Mouse (Mus musculus) midbrain, embryonic 12.5 days (tissue): ENCODE data around the gene Fxyd1. TPM values are rescaled to one million over a fixed set of nuclear protein-coding genes. Genes with fewer than 3 reads are reported as not detected.

Source experiments
- ATAC-seq: fragments of 200-750 bp; cut with Nextera tagmentation; 2 replicates; pipeline ENCODE4 v1.8.0; 2017; ENCODE audit warnings: low read depth, moderate TSS enrichment, moderate library complexity; ENCODE audit not compliant: low FRiP score
- H3K27ac ChIP-seq: fragments of 300-500 bp; sonication (generic); replicated peaks from 2 replicates; pipeline ENCODE4 v1.5.1; 2016; ENCODE audit warnings: mild to moderate bottlenecking
- H3K27me3 ChIP-seq: fragments of 300-500 bp; sonication (generic); 2 replicates; pipeline ENCODE4 v1.6.1; 2016; ENCODE audit warnings: mild to moderate bottlenecking
- H3K36me3 ChIP-seq: fragments of 300-500 bp; sonication (generic); 2 replicates; pipeline ENCODE4 v1.6.1; 2016
- H3K4me1 ChIP-seq: fragments of 300-500 bp; sonication (generic); 2 replicates; pipeline ENCODE4 v1.6.1; 2016
- H3K4me2 ChIP-seq: fragments of 300-500 bp; sonication (generic); replicated peaks from 2 replicates; pipeline ENCODE4 v1.6.1; 2016; ENCODE audit warnings: mild to moderate bottlenecking, moderate library complexity
- H3K4me3 ChIP-seq: fragments of 300-500 bp; sonication (generic); 2 replicates; pipeline ENCODE4 v1.5.1; 2016; ENCODE audit warnings: mild to moderate bottlenecking
- H3K9ac ChIP-seq: fragments of 300-500 bp; sonication (generic); replicated peaks from 2 replicates; pipeline ENCODE4 v1.6.1; 2016; ENCODE audit warnings: mild to moderate bottlenecking, moderate library complexity
- H3K9me3 ChIP-seq: fragments of 300-500 bp; sonication (generic); 2 replicates; pipeline ENCODE4 v1.6.1; 2016; ENCODE audit warnings: mild to moderate bottlenecking
- WGBS: fragments of 180-500 bp; shearing (Covaris S2); methylation state at CpG from one replicate; pipeline ENCODE4 v1.1.7; 2016; 5-methylcytosine and 5-hydroxymethylcytosine counted together
- polyA plus RNA-seq: library from polyadenylated mRNA; unstranded; fragments of >200 nt; fragmentation: Nextera tagmentation; extraction: Ambion mirVana; gene quantifications from 2 replicates; pipeline ENCODE4 v1.2.1, GENCODE M21; 2016

The Fxyd1 gene
- polyA plus RNA-seq, 1 experiment from 2014 or later: 8.9 TPM

GRCm38 (mm10) chr7:31088206-31088605 is 31.2 kb upstream of the Fxyd1 start:
- Histone ChIP-seq H3K4me3 (no peak overlapping the region), H3K27me3 (no peaks in the 10 kb centered on the region), H3K9ac (no peak overlapping the region), H3K4me1 (peaks cover 9% of the 10 kb centered on the region), H3K27ac (no peak overlapping the region), H3K4me2 (no peak overlapping the region), H3K9me3 (0 out of 2 replicates have a peak, but pooled peaks cover 2% of the 10 kb centered on the region), H3K36me3 (no peaks in the 10 kb centered on the region)
- WGBS: 75% methylated on average over 3 of the region's 3 CpGs
- no peak for ATAC-seq

GRCm38 (mm10) chr7:31087262-31087661 is 30.3 kb upstream of the Fxyd1 start:
- no peak for ATAC-seq
- Histone ChIP-seq H3K4me3 (no peak overlapping the region), H3K27me3 (no peaks in the 10 kb centered on the region), H3K4me1 (peaks cover 9% of the 10 kb centered on the region), H3K9me3 (0 out of 2 replicates have a peak, but pooled peaks cover 2% of the 10 kb centered on the region), H3K36me3 (no peaks in the 10 kb centered on the region), H3K27ac (no peak overlapping the region), H3K4me2 (no peak overlapping the region), H3K9ac (no peak overlapping the region)
- WGBS: 89% methylated on average over 2 of the region's 2 CpGs

- H3K27ac ChIP-seq: no peak overlapping the region
- no peaks in the 10 kb centered on the region for H3K27me3 ChIP-seq
- 91% methylated on average over 9 of the region's 9 CpGs for WGBS
- 0 out of 2 replicates have a peak, but pooled peaks cover 2% of the 10 kb centered on the region for H3K9me3 ChIP-seq
- no peak overlapping the region for H3K9ac ChIP-seq
- H3K4me2 ChIP-seq: no peak overlapping the region
- ATAC-seq: no peak
- H3K4me3 ChIP-seq: no peak overlapping the region
- H3K4me1 ChIP-seq: peaks cover 9% of the 10 kb centered on the region
- H3K36me3 ChIP-seq: no peaks in the 10 kb centered on the region
These were observed 29.3 kb upstream of the Fxyd1 start for GRCm38 (mm10) chr7:31086175-31086755.

GRCm38 (mm10) chr7:31085171-31085570 is 28.2 kb upstream of the Fxyd1 start:
- peaks cover 9% of the 10 kb centered on the region for H3K4me1 ChIP-seq
- no peaks in the 10 kb centered on the region for H3K36me3 ChIP-seq
- no peak overlapping the region for H3K27ac ChIP-seq
- peak; percentile 21; the same call in 1 of the 2 replicates for ATAC-seq
- no peak overlapping the region for H3K4me2 ChIP-seq
- no peaks in the 10 kb centered on the region for H3K27me3 ChIP-seq
- no peak overlapping the region for H3K9ac ChIP-seq
- 25% methylated on average over 3 of the region's 3 CpGs for WGBS
- H3K4me3 ChIP-seq: no peak overlapping the region
- 0 out of 2 replicates have a peak, but pooled peaks cover 2% of the 10 kb centered on the region for H3K9me3 ChIP-seq

- no peak for ATAC-seq
- WGBS: 61% methylated on average over 9 of the region's 9 CpGs
- Histone ChIP-seq H3K27me3 (no peaks in the 10 kb centered on the region), H3K36me3 (no peaks in the 10 kb centered on the region), H3K27ac (no peak overlapping the region), H3K9me3 (no peaks in the 10 kb centered on the region), H3K4me2 (no peak overlapping the region), H3K9ac (no peak overlapping the region), H3K4me1 (peaks cover 9% of the 10 kb centered on the region), H3K4me3 (no peak overlapping the region)
These were observed 27.1 kb upstream of the Fxyd1 start for GRCm38 (mm10) chr7:31084140-31084539.

GRCm38 (mm10) chr7:31082831-31083588 is 26.0 kb upstream of the Fxyd1 start:
- 59% methylated on average over 14 of the region's 14 CpGs for WGBS
- peaks cover 9% of the 10 kb centered on the region for H3K4me1 ChIP-seq
- no peaks in the 10 kb centered on the region for H3K36me3 ChIP-seq
- no peak overlapping the region for H3K4me2 ChIP-seq
- H3K9ac ChIP-seq: no peak overlapping the region
- H3K9me3 ChIP-seq: no peaks in the 10 kb centered on the region
- 0 out of 2 replicates have a peak, but pooled peaks have one; percentile 36 for ATAC-seq
- no peak overlapping the region for H3K4me3 ChIP-seq
- H3K27ac ChIP-seq: no peak overlapping the region
- no peaks in the 10 kb centered on the region for H3K27me3 ChIP-seq

- H3K4me3 ChIP-seq: no peak overlapping the region
- no peaks in the 10 kb centered on the region for H3K9me3 ChIP-seq
- H3K4me1 ChIP-seq: peaks cover 9% of the 10 kb centered on the region
- no peak overlapping the region for H3K4me2 ChIP-seq
- H3K27me3 ChIP-seq: no peaks in the 10 kb centered on the region
- no peak for ATAC-seq
- no peak overlapping the region for H3K27ac ChIP-seq
- H3K36me3 ChIP-seq: no peaks in the 10 kb centered on the region
- no peak overlapping the region for H3K9ac ChIP-seq
These were observed 25.1 kb upstream of the Fxyd1 start for GRCm38 (mm10) chr7:31082106-31082505.

- Histone ChIP-seq H3K9me3 (no peaks in the 10 kb centered on the region), H3K36me3 (no peaks in the 10 kb centered on the region), H3K27ac (no peak overlapping the region), H3K4me3 (no peak overlapping the region), H3K4me2 (no peak overlapping the region), H3K27me3 (no peaks in the 10 kb centered on the region), H3K4me1 (peaks cover 9% of the 10 kb centered on the region), H3K9ac (no peak overlapping the region)
- ATAC-seq: no peak
- WGBS: 64% methylated on average over 1 of the region's 1 CpGs
These were observed 24.1 kb upstream of the Fxyd1 start for GRCm38 (mm10) chr7:31081106-31081505.

GRCm38 (mm10) chr7:31080611-31081010 is 23.6 kb upstream of the Fxyd1 start:
- H3K9ac ChIP-seq: no peak overlapping the region
- no peaks in the 10 kb centered on the region for H3K9me3 ChIP-seq
- H3K4me1 ChIP-seq: peaks cover 9% of the 10 kb centered on the region
- no peak overlapping the region for H3K27ac ChIP-seq
- no peak overlapping the region for H3K4me2 ChIP-seq
- no peaks in the 10 kb centered on the region for H3K36me3 ChIP-seq
- WGBS: 42% methylated on average over 3 of the region's 3 CpGs
- no peaks in the 10 kb centered on the region for H3K27me3 ChIP-seq
- no peak overlapping the region for H3K4me3 ChIP-seq
- ATAC-seq: no peak

- Histone ChIP-seq H3K9me3 (no peaks in the 10 kb centered on the region), H3K4me3 (no peak overlapping the region), H3K4me1 (peaks cover 3% of the 10 kb centered on the region; the same call in 1 of the 2 replicates), H3K27me3 (no peaks in the 10 kb centered on the region), H3K36me3 (no peaks in the 10 kb centered on the region), H3K4me2 (no peak overlapping the region), H3K9ac (no peak overlapping the region), H3K27ac (no peak overlapping the region)
- no peak for ATAC-seq
- 85% methylated on average over 8 of the region's 8 CpGs for WGBS
These were observed 22.7 kb upstream of the Fxyd1 start for GRCm38 (mm10) chr7:31079670-31080069.

GRCm38 (mm10) chr7:31077885-31078445 is 21.0 kb upstream of the Fxyd1 start:
- no peaks in the 10 kb centered on the region for H3K27me3 ChIP-seq
- no peak overlapping the region for H3K9ac ChIP-seq
- no peak for ATAC-seq
- no peaks in the 10 kb centered on the region for H3K9me3 ChIP-seq
- WGBS: 51% methylated on average over 5 of the region's 5 CpGs
- H3K36me3 ChIP-seq: no peaks in the 10 kb centered on the region
- H3K4me1 ChIP-seq: no peaks in the 10 kb centered on the region
- no peak overlapping the region for H3K27ac ChIP-seq
- H3K4me3 ChIP-seq: no peak overlapping the region
- no peak overlapping the region for H3K4me2 ChIP-seq

GRCm38 (mm10) chr7:31077470-31077869 is 20.5 kb upstream of the Fxyd1 start:
- ATAC-seq: no peak
- Histone ChIP-seq H3K36me3 (no peaks in the 10 kb centered on the region), H3K9me3 (no peaks in the 10 kb centered on the region), H3K27me3 (no peaks in the 10 kb centered on the region), H3K9ac (no peak overlapping the region), H3K4me1 (no peaks in the 10 kb centered on the region), H3K4me3 (no peak overlapping the region), H3K27ac (no peak overlapping the region), H3K4me2 (no peak overlapping the region)
- 63% methylated on average over 6 of the region's 6 CpGs for WGBS
